Mouse (Mus musculus): ENCODE measurements around the gene Macrod2. TPM values are rescaled to one million over a fixed set of nuclear protein-coding genes. Genes with fewer than 3 reads are reported as not detected.

The Macrod2 gene
- polyA plus RNA-seq, 2 experiments, result 2.1 to 7.7 TPM

DNA sequence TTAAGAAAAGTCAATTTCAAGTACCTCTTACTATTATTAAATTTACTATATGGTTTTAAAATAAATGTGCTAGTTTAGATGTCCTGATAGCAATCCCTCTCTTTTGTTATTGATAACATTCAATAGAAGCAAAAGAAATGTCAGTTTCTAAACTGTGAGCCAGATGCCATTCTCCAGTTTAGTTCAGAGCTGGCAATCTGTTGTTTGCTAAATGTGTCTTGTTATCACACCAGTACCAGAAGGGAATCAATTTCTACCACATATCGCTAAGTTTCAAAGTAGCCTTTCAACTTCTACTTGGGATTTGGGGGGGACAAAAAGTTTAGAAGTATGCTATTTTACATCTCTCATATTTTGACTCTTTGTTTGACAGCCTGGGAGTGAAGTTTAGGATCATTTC lies 1077.7 kb downstream of the Macrod2 start:
- no peak overlapping the region for H3K27ac ChIP-seq
- DNase-seq (ENCODE audit: low read depth in 3 of 3, low spot score in 3 of 3) (no peak), ATAC-seq (ENCODE audit: insufficient read depth) (no peak)
- H3K9ac ChIP-seq (replicated peaks), result no peak overlapping the region
- no peak for TF ChIP-seq CTCF (IDR thresholded peaks at IDR 0.05; ENCODE audit: low read depth)
- TF ChIP-seq EP300 (IDR thresholded peaks at IDR 0.05; ENCODE audit: low read depth), result no peak
- no peak overlapping the region for H3K4me3 ChIP-seq (ENCODE audit: insufficient read depth in 1 of 2, low read depth in 2 of 2, low read length in 2 of 2)
- 66% methylated on average over 1 of the region's 1 CpGs for WGBS (ENCODE audit: insufficient replicate concordance)
- H3K9me3 ChIP-seq (ENCODE audit: control insufficient read depth, low read length), result no peaks in the 10 kb centered on the region
- no peaks in the 10 kb centered on the region for H3K4me1 ChIP-seq (replicated peaks; ENCODE audit: control insufficient read depth in 2 of 2, insufficient read depth in 2 of 2, low read length in 1 of 2)
- H3K4me2 ChIP-seq (ENCODE audit: low read depth), result no peak overlapping the region
- no peaks in the 10 kb centered on the region for H3K27me3 ChIP-seq (ENCODE audit: control insufficient read depth, insufficient read depth, low read length)
- H3K36me3 ChIP-seq (replicated peaks; ENCODE audit: control insufficient read depth, insufficient read depth, low read depth), result no peaks in the 10 kb centered on the region

- Histone ChIP-seq H3K27ac (no peak overlapping the region), H3K4me1 (replicated peaks; ENCODE audit: control insufficient read depth in 2 of 2, insufficient read depth in 2 of 2, low read length in 1 of 2) (no peaks in the 10 kb centered on the region), H3K4me3 (ENCODE audit: insufficient read depth in 1 of 2, low read depth in 2 of 2, low read length in 2 of 2) (no peak overlapping the region), H3K36me3 (replicated peaks; ENCODE audit: control insufficient read depth, insufficient read depth, low read depth) (no peaks in the 10 kb centered on the region), H3K27me3 (ENCODE audit: control insufficient read depth, insufficient read depth, low read length) (no peaks in the 10 kb centered on the region), H3K4me2 (ENCODE audit: low read depth) (no peak overlapping the region), H3K9ac (replicated peaks) (no peak overlapping the region), H3K9me3 (ENCODE audit: control insufficient read depth, low read length) (no peaks in the 10 kb centered on the region)
- DNase-seq (ENCODE audit: low read depth in 3 of 3, low spot score in 3 of 3) (no peak), ATAC-seq (ENCODE audit: insufficient read depth) (no peak)
- 47% methylated on average over 3 of the region's 3 CpGs for WGBS (ENCODE audit: insufficient replicate concordance)
- TF ChIP-seq EP300 (IDR thresholded peaks at IDR 0.05; ENCODE audit: low read depth), result no peak
Observed at GRCm38 (mm10) chr2:141477585-141477984, 1082.5 kb downstream of the Macrod2 start.

DNA sequence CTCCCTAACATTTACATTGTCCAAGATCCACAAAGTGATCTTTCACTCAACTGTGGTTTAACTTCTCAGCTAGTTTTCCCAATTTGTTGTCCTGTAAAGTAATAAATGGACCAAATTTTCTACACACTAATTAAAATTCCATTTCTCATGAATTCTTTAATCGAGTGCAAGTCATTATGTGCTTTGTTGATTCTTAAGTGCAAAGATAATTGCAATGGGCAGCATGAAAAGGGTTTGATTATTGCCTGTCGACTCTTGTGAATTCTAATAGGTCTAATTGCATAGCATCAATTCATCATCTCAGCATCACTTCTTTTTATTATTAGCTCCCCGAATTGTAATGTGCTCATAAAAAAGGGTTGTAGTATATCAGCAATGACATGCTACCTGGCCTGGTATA lies 1095.4 kb downstream of the Macrod2 start:
- Histone ChIP-seq H3K9me3 (ENCODE audit: control insufficient read depth, low read length) (no peaks in the 10 kb centered on the region), H3K27me3 (ENCODE audit: control insufficient read depth, insufficient read depth, low read length) (no peaks in the 10 kb centered on the region), H3K36me3 (replicated peaks; ENCODE audit: control insufficient read depth, insufficient read depth, low read depth) (no peaks in the 10 kb centered on the region), H3K4me2 (ENCODE audit: low read depth) (no peak overlapping the region), H3K27ac (no peak overlapping the region), H3K9ac (replicated peaks) (no peak overlapping the region), H3K4me1 (replicated peaks; ENCODE audit: control insufficient read depth in 2 of 2, insufficient read depth in 2 of 2, low read length in 1 of 2) (no peaks in the 10 kb centered on the region), H3K4me3 (ENCODE audit: insufficient read depth in 1 of 2, low read depth in 2 of 2, low read length in 2 of 2) (no peak overlapping the region)
- DNase-seq (ENCODE audit: low read depth in 3 of 3, low spot score in 3 of 3) (no peak), ATAC-seq (ENCODE audit: insufficient read depth) (no peak)
- 42% methylated on average over 3 of the region's 3 CpGs for WGBS (ENCODE audit: insufficient replicate concordance)
- TF ChIP-seq CTCF (IDR thresholded peaks at IDR 0.05; ENCODE audit: low read depth), result no peak
- no peak for TF ChIP-seq EP300 (IDR thresholded peaks at IDR 0.05; ENCODE audit: low read depth)

DNA sequence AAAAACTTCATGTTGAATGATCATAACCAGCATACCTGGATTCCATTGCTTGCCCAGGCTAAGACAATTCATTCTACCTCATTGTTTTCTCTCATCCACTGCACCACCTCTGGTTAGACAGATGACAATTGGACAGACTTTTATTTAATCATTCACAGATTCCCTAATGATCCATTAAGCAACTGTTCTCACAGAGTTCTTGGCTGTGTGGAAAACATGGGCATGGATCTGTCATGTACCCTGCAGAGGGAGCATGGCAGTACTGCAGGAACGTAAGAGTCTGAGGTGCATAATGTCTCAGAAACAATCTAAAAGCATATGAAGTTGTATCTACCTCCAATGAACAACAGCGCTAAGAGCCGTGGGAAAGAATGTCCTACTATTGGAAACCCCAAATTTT lies 1110.3 kb downstream of the Macrod2 start:
- TF ChIP-seq CTCF (IDR thresholded peaks at IDR 0.05; ENCODE audit: low read depth) (no peak), EP300 (IDR thresholded peaks at IDR 0.05; ENCODE audit: low read depth) (no peak)
- 77% methylated on average over 3 of the region's 3 CpGs for WGBS (ENCODE audit: insufficient replicate concordance)
- Histone ChIP-seq H3K9ac (replicated peaks) (no peak overlapping the region), H3K4me1 (replicated peaks; ENCODE audit: control insufficient read depth in 2 of 2, insufficient read depth in 2 of 2, low read length in 1 of 2) (no peaks in the 10 kb centered on the region), H3K4me2 (ENCODE audit: low read depth) (no peak overlapping the region), H3K9me3 (ENCODE audit: control insufficient read depth, low read length) (no peaks in the 10 kb centered on the region), H3K27me3 (ENCODE audit: control insufficient read depth, insufficient read depth, low read length) (no peaks in the 10 kb centered on the region), H3K36me3 (replicated peaks; ENCODE audit: control insufficient read depth, insufficient read depth, low read depth) (no peaks in the 10 kb centered on the region), H3K4me3 (ENCODE audit: insufficient read depth in 1 of 2, low read depth in 2 of 2, low read length in 2 of 2) (no peak overlapping the region), H3K27ac (no peak overlapping the region)
- DNase-seq (ENCODE audit: low read depth in 3 of 3, low spot score in 3 of 3), result no peak
- no peak for ATAC-seq (ENCODE audit: insufficient read depth)

GRCm38 (mm10) chr2:141507929-141508897 lies 1113.1 kb downstream of the Macrod2 start:
- WGBS (ENCODE audit: insufficient replicate concordance), result 58% methylated on average over 9 of the region's 9 CpGs
- Histone ChIP-seq H3K27ac (no peak overlapping the region), H3K9ac (replicated peaks) (no peak overlapping the region), H3K4me3 (ENCODE audit: insufficient read depth in 1 of 2, low read depth in 2 of 2, low read length in 2 of 2) (no peak overlapping the region), H3K4me2 (ENCODE audit: low read depth) (no peak overlapping the region), H3K36me3 (replicated peaks; ENCODE audit: control insufficient read depth, insufficient read depth, low read depth) (no peaks in the 10 kb centered on the region), H3K9me3 (ENCODE audit: control insufficient read depth, low read length) (no peaks in the 10 kb centered on the region), H3K4me1 (replicated peaks; ENCODE audit: control insufficient read depth in 2 of 2, insufficient read depth in 2 of 2, low read length in 1 of 2) (no peaks in the 10 kb centered on the region), H3K27me3 (ENCODE audit: control insufficient read depth, insufficient read depth, low read length) (no peaks in the 10 kb centered on the region)
- TF ChIP-seq CTCF (IDR thresholded peaks at IDR 0.05; ENCODE audit: low read depth) (no peak), EP300 (IDR thresholded peaks at IDR 0.05; ENCODE audit: low read depth) (no peak)
- DNase-seq (ENCODE audit: low read depth in 3 of 3, low spot score in 3 of 3) (no peak), ATAC-seq (ENCODE audit: insufficient read depth) (no peak)
